Mouse (Mus musculus) testis, postnatal 10 days (tissue): ENCODE measurements around the gene Fkbp1a.

Experiments used
- DNase-seq: peaks from one replicate; pipeline ENCODE4 v3.0.0; 2021; ENCODE audit warnings: low spot score

Fkbp1a gene

DNA sequence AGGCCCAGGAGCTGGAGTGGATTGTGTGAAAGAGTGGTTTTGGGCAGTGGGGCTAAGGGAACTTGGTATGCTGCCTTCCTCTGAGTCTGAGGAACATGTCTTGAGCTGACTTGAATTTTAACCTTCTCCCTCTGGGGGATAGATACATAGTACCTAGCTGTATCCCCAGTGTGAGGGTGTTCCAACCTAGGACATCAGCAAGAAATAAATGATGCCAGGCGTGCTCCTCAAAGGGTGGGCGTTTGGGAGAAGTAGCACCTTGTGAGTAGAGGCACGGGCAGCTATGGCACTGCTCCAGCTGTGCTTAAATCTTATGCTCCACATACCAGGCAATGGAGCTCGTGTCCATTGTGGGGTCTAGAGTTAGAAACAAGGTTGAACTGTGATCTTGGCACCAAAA is 4.3 kb downstream of the Fkbp1a start:
- DNase-seq = no peak

DNA sequence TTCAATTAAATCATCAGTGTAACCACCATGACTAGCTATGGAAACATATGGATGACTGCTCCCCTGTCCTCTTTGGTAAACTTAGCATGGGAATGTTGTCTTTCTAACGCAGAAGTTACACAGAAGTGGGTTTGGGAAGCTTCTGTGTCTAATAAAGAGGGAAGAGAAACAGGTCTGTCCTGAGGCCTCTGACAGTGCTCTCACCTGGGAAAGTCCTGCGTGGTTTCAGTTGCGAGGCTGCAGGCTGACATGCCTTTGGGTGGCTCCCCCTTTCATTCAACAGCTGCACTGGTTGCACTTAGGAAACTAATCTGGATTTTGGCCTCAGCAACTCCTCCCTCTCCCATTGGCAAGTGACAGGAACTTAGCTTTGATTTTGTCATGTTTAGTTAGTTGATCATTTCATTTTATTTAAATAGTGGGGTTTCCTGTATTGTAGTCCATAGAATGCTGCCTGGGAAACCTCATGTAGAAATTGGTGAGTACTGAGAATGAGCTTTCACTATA is 7.4 kb downstream of the Fkbp1a start:
- no peak for DNase-seq

DNA sequence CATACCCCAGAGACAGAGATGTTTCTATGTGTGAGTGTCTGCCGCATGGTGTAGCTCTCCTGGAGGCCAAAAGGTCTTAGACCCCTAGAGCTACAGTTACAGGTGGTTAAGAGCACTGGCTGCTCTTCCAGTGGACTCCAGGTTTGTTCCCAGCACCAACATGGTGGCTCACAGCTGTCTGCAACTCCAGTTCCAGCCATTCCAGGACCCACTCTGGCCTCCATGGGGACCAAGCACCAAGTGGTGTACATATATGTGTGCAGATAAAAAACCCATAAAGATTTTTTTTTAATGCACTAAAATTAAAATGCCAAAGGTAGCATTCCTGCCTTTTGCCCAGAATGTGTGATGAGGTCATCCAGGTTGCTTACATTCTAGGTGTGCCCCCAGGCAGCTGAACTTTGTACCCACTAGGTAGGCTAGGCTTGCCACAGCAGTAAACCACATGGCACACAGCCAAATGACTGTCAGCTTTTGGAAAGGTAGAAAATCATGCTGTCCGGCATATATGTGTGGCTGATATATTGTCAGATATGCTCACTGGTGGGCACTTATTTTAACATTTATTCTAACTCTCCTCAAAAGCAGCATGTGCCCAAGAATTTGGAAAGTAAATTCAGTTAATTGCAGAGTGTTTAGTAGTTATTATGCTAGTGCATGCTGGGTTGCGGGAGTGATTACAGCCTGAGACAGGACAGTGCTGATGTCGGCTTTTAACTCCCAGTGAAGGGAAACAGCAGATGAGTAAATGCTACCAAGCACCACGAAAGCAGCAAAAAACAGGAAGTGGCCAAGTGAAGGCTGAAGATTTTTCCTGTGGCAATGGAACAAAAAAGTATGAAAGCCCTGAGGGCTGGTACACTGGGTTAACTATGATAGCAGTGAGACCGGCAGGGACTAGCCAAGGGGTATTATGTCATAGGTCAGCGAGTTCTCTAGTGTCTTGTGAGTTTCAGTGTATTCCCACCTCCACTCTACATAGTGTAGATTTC is 20.9 kb downstream of the Fkbp1a start:
- DNase-seq = no peak

DNA sequence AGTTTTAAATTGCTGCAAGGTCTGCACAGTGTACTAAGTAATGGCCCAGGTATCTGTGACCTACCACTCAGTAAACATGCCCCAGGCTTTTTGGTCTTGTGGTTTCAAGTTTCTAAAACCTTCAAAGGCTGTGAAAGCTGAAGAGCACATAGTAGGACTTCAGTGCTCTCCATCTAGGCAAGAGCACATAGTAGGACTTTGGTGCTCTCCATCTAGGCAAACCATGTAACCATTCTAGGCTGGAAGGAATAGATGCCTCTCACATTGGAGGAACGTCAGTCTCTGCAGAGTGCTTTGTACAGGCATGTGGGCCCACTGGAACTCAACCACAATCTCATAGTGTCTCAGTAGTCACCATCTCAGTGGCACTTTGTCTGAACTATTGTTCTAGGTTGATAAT is 21.7 kb downstream of the Fkbp1a start:
- no peak for DNase-seq

DNA sequence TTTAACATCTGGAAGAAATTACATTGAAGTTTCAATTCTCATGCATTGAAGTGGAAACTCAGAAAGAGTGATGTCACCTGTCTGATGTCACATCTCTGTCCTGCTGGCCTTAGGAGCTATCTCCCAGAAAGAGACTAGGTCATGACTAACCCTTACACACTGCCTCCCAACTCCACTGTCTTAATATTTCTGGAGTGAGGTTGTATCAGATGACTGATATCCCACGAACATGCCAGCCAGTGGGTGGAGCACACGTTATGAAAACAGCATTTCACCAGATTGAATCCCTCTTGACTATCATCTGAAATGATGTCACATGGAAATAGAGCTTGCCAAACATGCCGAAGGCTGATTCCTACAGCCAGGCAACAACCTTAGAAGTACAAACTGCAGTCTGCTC is 22.7 kb downstream of the Fkbp1a start:
- no peak for DNase-seq

DNA sequence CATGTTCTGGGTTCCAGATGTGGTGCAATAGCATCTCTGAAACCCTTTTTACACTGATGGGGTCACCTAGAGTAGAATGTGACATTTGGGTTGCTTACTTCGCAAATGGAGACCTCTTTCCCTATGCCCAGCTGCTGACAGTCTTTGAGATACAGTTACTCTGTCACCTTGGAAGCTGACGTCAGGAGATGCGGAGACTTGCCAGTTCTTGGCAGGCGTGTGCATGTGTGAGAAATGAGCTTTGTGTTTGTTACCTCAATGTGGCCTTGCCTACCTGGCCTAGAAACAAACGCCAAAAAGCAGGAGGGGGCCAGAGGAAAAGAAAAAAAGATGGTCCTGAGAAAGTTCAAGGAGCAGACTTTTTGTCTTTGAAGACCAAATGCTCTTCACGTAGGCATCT is 24.6 kb downstream of the Fkbp1a start:
- no peak for DNase-seq

DNA sequence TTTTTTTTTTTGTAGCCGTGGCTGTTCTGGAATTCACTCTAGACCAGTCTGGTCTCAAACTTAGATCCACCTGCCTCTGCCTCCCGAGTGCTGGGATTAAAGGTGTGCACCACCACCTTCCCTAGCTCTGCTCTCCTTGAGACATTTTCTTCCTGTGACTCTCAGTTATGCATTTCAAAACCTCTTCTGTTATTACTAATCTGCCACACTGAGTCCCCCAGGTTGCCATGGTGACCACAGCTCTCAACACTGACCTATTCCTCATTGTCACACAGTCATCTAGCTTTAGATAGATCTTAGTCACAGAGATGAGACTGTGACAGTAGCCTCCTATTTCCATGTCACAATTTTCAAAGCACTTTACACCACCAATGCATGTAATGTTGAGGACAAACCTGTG is 27.2 kb downstream of the Fkbp1a start:
- no peak for DNase-seq

DNA sequence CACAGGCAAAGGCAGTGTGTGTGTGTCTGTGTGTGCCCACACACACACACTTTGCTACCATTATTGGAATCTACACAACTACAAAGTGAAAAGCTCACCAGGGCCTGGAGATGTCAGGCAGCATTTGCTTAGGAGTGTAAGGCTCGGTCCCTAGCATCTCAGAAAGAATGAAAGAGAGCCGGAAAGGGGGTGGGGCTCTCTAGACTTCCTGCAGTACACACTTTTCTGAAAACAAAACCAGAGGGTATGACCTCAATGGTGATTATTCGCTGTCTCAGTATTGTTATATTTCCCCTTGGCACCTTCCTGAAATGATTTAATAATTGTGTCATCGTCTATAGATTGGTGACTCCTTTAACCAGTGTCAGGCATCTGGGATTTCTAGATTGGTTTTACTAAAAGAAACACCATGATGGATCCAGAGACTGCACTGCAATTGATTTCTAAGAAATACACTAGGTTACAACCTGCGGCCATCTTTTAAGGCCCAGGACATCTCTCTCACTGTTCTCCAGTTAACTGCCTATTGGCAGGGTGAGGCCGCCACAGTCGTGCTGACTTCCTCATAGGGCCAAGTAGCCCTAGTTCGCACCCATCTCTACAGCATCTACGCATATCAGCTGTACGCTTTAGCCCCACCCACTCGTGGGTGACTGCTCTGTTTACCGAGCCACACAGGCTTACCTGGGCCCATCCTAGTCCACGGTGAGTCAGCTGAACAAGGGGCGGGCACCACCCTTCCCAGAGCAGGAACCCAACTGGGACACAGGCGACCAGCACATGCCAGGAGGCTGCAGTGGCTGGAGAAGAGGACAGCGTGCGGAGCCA is 29.8 kb downstream of the Fkbp1a start, which contains the start of gene Sdcbp2:
TSS of gene Sdcbp2 (plus strand) at position 750 of the 828 bp plus-strand sequence.
- DNase-seq = no peak

DNA sequence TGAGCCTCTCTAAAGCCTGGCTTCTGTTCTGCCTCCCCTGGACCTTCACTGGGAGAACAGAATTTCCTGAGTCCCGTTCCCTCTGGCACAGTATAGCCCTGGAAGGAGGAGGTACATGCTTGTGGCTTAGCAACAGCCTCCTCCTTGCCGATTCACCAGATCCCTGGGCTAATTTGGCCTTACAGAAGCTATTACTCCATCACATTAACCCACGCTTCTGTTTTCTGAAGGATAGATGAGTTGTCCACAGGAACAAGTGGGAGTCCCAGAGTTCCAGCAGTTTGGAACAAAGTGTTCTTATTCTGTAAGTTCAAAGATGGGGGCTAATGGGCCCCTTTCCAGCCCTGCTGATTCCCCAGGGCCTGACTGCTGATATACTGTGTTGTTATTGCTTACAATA is 31.4 kb downstream of the Fkbp1a start:
- no peak for DNase-seq

DNA sequence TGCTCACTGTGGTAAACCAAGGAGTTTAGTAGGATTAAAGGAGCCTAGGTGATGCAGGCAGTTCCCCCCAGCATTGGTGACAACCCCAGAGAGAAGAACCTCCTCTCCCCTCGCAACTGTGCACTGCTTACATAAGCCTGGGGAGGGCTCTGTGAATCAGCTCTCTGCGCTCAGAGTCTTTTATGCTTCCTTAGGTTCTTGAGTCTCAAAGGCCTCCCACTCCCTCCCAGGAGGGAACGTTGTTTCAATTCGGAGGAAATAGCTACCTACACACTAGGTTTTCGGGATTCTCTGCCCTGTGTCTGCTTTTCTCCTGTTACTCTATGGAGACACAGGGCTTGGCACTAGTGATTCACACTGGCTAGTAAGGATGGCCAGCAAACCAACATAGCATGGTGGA is 32.3 kb downstream of the Fkbp1a start:
- no peak for DNase-seq

DNA sequence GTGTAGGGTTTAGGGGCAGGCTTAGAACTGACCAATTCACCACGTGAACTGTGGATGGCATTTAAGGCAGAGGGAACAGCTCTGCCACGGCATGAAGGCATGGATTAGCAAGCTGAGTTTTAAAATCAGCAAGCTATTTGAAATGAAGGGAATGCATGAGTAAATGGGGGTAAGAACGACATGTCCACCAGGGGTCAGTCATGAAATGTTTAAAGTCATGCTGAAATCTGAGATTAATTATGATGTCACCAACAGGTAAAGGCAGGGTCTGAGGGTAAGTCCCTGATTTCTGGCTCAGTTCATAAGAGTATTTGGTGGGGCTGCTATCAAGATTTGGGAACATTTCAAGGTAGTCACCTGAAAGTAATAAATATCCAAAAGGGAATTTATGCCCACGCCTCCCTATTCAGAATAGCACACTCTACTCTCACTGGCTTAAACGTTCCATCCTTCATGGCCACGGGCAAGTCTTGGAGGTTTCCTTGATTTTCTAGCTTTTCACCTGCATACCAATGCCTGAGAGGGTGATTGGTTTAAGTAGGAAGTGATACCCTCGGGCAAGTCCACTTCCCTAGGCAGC is 32.9 kb downstream of the Fkbp1a start:
- DNase-seq = no peak

DNA sequence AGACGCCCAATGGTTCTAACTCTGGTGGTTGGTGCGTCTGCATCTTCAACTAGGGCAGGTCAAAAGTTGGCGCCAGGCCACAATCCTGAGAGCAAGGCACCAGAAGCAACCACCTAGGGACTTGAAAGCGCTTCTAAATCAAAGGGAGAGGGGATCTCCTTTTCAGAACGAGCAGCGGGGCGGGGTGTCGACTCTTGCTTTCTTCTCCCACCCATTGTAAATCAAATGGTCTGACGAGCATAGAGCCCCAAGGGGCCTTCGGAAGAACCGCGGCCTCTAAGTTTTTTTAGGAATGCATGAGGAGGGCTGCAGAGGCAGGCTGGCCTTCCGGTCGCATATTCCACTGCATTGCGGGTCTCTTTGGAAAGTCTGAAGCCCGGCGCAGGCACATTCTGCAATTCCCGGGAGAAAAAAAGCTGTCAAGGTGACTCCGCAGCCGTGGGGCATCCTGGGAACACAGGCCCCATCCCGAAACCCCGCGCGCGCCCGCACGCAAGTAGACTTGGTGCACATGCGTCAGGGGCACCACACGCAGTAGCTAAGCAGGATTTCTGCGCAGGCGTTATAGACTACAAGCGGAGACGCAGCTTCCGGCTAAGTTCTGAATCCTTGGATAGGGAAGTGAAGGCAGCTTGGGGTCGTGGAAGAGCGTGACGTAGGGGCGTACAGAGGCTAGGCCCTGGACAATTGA is 33.6 kb downstream of the Fkbp1a start:
- peak; percentile 85 for DNase-seq

DNA sequence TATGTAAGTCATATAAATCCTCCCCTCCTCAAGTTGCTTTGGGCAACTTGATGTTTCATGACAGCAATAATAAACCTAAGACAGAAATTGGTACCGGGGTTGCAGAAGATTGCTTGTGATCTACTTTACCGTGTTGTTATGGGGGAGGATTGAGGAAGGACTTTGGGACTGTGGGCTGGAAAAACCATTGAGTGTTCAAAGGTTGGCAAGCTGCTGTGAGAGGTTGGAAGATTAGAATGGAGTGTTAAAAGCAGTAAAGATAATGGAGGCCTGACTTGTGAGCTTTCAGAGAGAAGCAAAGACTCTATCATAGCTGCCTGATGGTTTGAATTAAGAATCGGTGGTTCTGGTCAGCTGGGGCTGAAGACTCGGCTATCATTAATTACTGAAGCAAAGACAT is 36.9 kb downstream of the Fkbp1a start:
- DNase-seq = no peak

DNA sequence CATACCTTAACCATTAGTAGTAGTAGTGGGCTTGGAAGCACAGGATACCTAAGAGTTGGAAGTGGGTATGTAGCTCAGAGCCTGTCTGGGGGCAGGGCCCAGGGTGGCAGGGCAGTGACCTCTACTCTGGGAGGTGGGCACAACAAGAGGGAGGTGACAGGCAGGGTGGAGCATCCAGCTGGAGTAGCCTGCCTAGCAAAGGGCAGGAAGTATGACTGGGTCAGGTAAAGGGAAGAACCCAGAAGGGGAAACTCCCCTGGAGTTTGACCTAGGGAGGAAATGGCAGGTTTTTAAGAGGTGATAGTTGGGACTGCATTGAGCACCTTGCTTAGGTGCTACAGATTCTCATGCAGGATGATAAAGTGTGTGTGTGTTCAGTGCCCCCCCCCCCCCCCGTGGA is 38.7 kb downstream of the Fkbp1a start:
- DNase-seq = no peak

DNA sequence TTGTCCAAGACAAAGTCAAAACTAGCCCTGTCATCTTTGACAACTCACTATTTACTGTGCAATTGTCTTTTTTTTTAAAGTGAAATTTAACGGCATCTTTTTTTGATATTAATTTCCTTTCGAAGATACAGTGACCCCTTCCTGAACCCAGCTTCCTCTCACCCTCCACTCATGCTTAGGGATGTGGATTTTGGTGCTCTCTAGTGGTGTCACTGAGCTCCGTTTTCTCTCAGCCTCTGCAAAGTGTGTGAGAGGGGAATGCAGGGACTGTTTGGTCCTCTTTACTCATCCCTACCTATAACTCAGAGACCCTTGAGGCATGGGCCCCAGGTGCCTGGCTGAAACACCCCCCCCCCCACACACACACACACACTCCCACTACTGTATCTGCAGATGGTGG is 43.7 kb downstream of the Fkbp1a start:
- no peak for DNase-seq

DNA sequence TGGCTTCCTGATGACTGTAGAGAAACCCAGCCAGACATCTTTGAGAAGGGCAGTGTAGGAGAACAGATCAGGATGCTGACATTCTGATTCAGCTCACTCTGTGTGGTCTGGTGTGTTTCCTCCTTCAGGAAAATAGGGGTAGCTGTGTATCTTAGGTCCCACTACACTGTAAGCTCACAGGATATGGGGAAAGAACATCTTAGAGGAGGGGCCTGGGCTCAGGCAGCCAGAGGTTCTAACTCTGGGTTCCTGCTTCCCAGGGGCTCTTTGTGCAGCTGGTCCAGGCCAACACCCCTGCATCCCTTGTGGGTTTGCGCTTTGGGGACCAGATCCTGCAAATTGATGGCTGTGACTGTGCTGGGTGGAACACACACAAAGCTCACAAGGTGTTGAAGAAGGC is 44.5 kb downstream of the Fkbp1a start:
- DNase-seq = no peak

DNA sequence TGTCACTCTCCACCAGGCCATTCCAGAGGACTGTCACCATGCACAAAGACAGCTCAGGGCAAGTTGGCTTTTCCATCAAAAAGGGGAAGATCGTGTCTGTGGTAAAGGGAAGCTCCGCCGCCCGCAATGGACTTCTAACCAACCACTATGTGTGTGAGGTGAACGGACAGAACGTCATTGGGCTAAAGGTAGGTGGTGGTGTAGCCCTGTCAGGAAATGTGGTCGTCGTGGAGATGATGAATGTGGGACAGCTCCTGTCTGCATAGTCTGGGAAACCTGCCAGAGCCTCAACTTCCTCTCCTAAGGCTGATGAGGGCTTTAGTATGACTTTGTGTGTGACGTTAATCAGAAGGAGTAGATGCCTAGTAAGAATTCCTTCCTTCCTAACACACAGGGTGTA is 45.0 kb downstream of the Fkbp1a start:
- DNase-seq = no peak

DNA sequence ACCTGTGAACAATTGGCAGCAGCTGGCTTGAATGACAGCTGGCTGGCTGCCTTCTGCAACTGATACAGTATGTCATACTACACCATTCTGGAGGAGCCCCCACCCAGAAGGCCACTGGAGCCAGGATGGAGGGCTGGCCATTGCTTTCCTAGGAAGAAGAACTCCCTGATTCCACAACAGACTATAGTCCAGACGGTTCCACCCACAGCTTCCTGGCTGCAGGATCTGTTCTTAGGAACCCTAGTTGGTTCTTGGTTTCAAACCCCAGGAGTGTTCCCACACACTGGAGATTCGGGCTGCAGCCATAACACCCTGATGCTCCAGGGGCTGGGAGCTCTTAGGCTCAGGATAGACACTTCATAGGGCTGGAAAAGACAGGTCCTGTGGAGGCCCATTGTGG is 55.8 kb downstream of the Fkbp1a start:
- no peak for DNase-seq

DNA sequence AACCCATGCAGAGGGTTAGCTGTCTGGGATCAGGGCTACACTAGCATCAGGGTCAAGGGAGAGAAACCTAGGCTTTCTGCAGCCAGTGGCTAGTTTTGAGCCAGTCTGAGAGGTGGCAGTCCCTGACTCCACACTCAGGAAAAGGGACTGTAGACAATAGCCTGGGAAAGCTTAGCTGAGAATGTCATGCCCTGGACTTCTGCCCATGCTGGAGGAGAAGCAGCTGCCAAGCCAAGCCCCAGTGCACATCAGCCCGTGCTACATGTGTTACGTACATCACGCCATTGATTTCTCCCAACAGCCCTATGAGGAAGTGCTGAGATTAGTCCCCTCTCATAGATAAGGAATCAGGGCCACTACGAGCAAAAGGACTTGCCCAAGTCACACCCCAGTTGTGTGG is 59.8 kb downstream of the Fkbp1a start:
- no peak for DNase-seq

DNA sequence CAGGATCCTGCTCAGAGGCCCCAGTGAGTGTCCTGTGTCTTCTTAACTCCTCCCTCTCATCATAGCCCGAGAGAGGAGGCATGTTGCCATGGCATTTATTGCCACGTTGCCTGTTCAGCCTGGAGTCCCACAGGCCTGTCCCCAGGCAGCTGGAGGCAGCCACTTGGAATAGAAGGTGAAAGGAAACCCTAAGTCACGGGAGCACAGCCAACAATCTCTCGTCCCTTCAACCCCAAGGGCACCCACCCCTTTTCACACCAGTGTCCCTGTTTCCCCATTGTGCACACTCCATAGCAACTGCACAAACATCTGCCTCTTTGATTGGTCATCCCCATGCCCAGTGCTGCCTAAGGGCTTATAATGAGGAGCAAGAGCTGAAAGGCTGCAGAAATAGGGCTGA is 61.3 kb downstream of the Fkbp1a start:
- DNase-seq = no peak

DNA sequence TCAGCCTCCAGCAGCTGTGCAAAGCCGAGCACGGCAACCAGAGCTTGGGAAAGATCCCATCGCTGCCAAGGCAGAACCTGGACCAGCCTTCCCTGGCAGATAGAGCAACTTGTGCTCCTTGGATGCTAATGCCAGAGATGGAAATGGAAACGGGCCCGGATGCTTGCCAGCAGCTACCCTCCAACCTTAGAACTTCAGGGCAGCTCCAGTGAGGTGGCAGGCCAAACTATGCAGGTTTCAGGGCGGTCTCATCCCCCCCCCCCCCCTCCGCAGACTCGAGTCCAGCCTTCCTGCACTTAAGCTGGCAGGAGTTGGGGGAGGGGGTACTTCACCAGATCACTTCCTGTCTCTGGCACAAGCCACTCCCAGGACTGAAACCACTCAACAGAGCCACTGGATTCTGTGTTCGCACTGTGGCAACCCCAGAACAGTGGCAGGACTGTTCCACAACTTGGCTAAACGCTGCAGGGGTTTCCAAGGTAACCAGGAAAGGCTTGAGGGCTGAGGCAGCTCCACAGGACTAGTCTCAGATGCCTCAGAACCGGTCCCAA is 63.2 kb downstream of the Fkbp1a start:
- DNase-seq = no peak

DNA sequence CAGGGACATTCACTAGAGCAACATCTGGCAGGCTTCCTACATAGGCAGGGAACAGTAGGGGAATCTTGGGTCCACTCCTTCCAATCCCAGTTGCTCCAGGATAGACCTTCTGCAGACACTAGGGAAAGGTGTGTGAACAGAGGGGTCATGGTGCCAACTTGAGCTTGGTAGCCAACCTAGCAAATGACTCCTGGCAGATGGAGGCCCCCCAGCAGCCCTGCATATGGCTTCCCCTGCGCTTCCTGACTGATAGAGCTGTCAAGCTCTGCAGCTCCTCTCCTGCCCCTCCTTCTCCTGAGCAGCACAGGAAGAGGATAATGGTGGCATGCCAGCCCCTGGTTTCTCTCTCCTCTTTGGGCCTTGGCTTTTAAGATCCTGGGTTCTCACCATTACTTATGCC is 66.2 kb downstream of the Fkbp1a start:
- no peak for DNase-seq
